Mouse (Mus musculus) midbrain, embryonic 10.5 days (tissue): ENCODE results near the gene Ppme1. TPM values are rescaled to one million over a fixed set of nuclear protein-coding genes. Genes with fewer than 3 reads are reported as not detected.

ENCODE experiments used
- DNase-seq: peaks from one replicate; pipeline ENCODE4 v3.0.0-alpha.2; 2017; ENCODE audit warnings: low spot score
- H3K27ac ChIP-seq: fragments of 300-500 bp; sonication (generic); replicated peaks from 2 replicates; pipeline ENCODE4 v1.5.1; 2016; ENCODE audit warnings: mild to moderate bottlenecking
- H3K27me3 ChIP-seq: fragments of 300-500 bp; sonication (generic); 2 replicates; pipeline ENCODE4 v1.6.1; 2016; ENCODE audit warnings: low read depth, mild to moderate bottlenecking; ENCODE audit not compliant: poor library complexity, severe bottlenecking
- H3K36me3 ChIP-seq: fragments of 300-500 bp; sonication (generic); 2 replicates; pipeline ENCODE4 v1.6.1; 2016; ENCODE audit warnings: mild to moderate bottlenecking, moderate library complexity
- H3K4me1 ChIP-seq: fragments of 300-500 bp; sonication (generic); 2 replicates; pipeline ENCODE4 v1.6.1; 2016
- H3K4me3 ChIP-seq: fragments of 300-500 bp; sonication (generic); 2 replicates; pipeline ENCODE4 v1.5.1; 2016; ENCODE audit warnings: mild to moderate bottlenecking, moderate library complexity
- H3K9me3 ChIP-seq: fragments of 300-500 bp; sonication (generic); replicated peaks from 2 replicates; pipeline ENCODE4 v1.6.1; 2016; ENCODE audit warnings: mild to moderate bottlenecking
- WGBS: fragments of 180-500 bp; shearing (Covaris S2); methylation state at CpG from one replicate; pipeline ENCODE4 v1.1.7; 2016; 5-methylcytosine and 5-hydroxymethylcytosine counted together
- polyA plus RNA-seq: library from polyadenylated mRNA; unstranded; fragments of >200 nt; fragmentation: Nextera tagmentation; extraction: Ambion mirVana; gene quantifications from 2 replicates; pipeline ENCODE4 v1.2.1, GENCODE M21; 2016

Gene Ppme1
- polyA plus RNA-seq = 96.9 and 111 TPM in 2 replicates

- DNase-seq = peak; percentile 99
- Histone ChIP-seq H3K36me3 (peaks cover 35% of the 10 kb centered on the region), H3K27me3 (no peaks in the 10 kb centered on the region), H3K4me1 (peaks cover 31% of the 10 kb centered on the region), H3K4me3 (peak within 1 kb of the TSS; percentile 63), H3K9me3 (no peaks in the 10 kb centered on the region), H3K27ac (peak within 1 kb of the TSS; percentile 89)
- WGBS = under 1% methylated on average over 54 of the region's 54 CpGs
Observed at GRCm38 (mm10) chr7:100371495-100372451, at the start of gene Ppme1, which contains the start of gene C2cd3. TSS of gene Ppme1 (minus strand) at chr7:100372307. TSS of gene C2cd3 (plus strand) at chr7:100372233.

DNA sequence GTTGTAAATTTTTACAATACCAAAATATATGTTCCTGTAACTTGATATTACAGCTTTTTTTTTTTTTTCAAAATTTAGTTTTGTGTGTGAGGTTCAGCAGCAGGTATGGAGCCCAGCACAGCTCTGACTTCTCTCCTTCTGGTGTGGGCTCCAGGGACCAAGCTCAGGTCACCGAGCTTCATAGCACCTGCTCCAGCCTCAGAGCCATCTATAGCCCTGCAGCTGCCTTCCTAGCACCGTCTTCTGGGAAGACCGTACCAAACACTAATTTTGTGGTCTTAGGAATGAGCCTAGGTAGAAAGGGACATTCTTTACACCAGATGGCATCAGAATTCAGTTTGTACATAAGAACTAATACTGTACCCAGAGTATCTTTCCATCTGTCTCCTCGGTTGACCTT, 36.6 kb upstream of the Ppme1 start:
- Histone ChIP-seq H3K36me3 (peaks cover 98% of the 10 kb centered on the region), H3K4me1 (no peaks in the 10 kb centered on the region)
- WGBS = 95% methylated on average over 4 of the region's 4 CpGs

GRCm38 (mm10) chr7:100407677-100408076, 35.6 kb upstream of the Ppme1 start:
- H3K4me3 ChIP-seq = no peak overlapping the region
- no peak for DNase-seq
- no peak overlapping the region for H3K27ac ChIP-seq
- no peaks in the 10 kb centered on the region for H3K9me3 ChIP-seq
- H3K4me1 ChIP-seq = no peaks in the 10 kb centered on the region
- peaks cover 98% of the 10 kb centered on the region for H3K36me3 ChIP-seq
- no peaks in the 10 kb centered on the region for H3K27me3 ChIP-seq
- 94% methylated on average over 5 of the region's 5 CpGs for WGBS

More for the DNA sequence above, 36.6 kb upstream of the Ppme1 start:
- H3K9me3 ChIP-seq = no peaks in the 10 kb centered on the region
- no peaks in the 10 kb centered on the region for H3K27me3 ChIP-seq
- no peak overlapping the region for H3K4me3 ChIP-seq
- DNase-seq = no peak
- no peak overlapping the region for H3K27ac ChIP-seq

- H3K9me3 ChIP-seq = no peaks in the 10 kb centered on the region
- no peak overlapping the region for H3K4me3 ChIP-seq
- no peaks in the 10 kb centered on the region for H3K27me3 ChIP-seq
- no peak overlapping the region for H3K27ac ChIP-seq
- H3K4me1 ChIP-seq = peaks cover 5% of the 10 kb centered on the region; the same call in 1 of the 2 replicates
- DNase-seq = no peak
- peaks cover 88% of the 10 kb centered on the region for H3K36me3 ChIP-seq
- WGBS = 99% methylated on average over 4 of the region's 4 CpGs
Observed at GRCm38 (mm10) chr7:100402715-100403114, 30.6 kb upstream of the Ppme1 start.

DNA sequence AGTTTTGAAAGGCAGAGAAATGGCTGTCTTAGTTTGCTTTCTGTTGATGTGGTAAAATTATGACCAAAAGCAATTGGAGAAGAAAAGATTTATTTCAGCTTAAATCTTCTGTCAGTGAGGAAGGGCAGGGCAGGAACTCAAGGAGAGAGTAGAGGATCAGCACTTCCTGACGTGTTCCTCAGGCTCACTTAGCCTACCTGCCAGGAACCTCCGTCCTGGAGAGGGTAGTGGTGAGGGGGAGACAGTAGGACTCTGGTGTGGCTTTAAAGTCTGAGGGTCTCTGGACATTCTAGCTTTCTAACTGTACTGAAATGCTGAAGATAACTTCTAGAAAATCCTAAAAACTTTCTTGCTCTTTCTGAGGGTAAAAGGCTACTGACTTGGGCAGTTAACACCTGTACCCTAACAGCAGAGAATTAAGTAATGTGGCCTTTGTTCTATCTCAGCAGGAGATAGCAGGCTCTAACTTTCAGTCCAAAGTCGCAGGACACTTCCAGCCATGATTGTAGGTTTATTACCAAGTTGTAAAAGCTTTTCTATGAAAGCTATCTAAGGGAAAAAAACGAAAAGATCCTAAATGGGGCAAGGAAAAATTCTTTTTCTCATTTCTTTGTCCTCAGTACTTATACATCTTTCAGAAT, 28.9 kb upstream of the Ppme1 start:
- WGBS = 73% methylated on average over 4 of the region's 4 CpGs
- Histone ChIP-seq H3K27me3 (no peaks in the 10 kb centered on the region), H3K27ac (no peak overlapping the region), H3K4me1 (peaks cover 5% of the 10 kb centered on the region; the same call in 1 of the 2 replicates), H3K36me3 (peaks cover 88% of the 10 kb centered on the region), H3K4me3 (no peak overlapping the region), H3K9me3 (no peaks in the 10 kb centered on the region)
- no peak for DNase-seq

DNA sequence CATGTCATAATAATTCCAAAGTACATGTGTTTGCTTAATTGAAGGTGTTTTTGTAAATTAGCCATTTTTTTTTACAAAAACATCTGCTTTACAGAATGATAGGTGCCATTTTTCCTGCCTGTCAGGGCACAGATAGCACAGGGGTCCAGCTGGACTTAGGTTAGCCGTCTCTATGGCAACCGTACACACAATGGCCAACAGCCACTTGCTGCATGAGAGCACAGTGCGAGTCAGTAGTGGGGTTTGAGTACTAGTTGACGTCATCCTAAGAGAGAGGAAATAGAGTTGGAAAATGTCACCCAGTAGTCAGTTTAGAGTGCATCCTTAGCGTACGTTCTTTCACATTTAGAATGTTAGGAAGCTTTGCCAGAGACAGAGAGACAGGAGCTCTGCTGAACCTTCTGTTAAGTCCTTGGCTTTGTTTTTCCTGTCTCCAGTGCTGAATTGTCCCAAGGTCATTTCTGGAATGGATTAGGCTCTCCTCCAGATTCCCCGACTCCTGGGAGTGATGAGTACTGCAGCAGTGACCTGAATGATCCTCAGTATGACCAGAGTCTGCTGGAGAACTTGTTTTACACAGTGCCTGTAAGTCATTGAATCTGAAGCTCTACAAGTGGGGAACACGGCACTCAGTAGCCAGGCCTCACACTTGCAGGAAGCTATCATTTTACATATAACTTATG, 27.3 kb upstream of the Ppme1 start:
- peaks cover 88% of the 10 kb centered on the region for H3K36me3 ChIP-seq

GRCm38 (mm10) chr7:100392265-100392664, 20.2 kb upstream of the Ppme1 start:
- no peak overlapping the region for H3K27ac ChIP-seq
- peaks cover 98% of the 10 kb centered on the region for H3K36me3 ChIP-seq
- H3K4me3 ChIP-seq = no peak overlapping the region
- DNase-seq = no peak
- H3K27me3 ChIP-seq = no peaks in the 10 kb centered on the region
- no peaks in the 10 kb centered on the region for H3K9me3 ChIP-seq
- WGBS = 89% methylated on average over 2 of the region's 2 CpGs
- no peaks in the 10 kb centered on the region for H3K4me1 ChIP-seq

More for the DNA sequence above, 27.3 kb upstream of the Ppme1 start:
- no peaks in the 10 kb centered on the region for H3K27me3 ChIP-seq
- H3K4me1 ChIP-seq = peaks cover 5% of the 10 kb centered on the region; the same call in 1 of the 2 replicates
- 70% methylated on average over 8 of the region's 8 CpGs for WGBS
- DNase-seq = peak; percentile 54
- no peak overlapping the region for H3K4me3 ChIP-seq
- no peaks in the 10 kb centered on the region for H3K9me3 ChIP-seq
- H3K27ac ChIP-seq = no peak overlapping the region

DNA sequence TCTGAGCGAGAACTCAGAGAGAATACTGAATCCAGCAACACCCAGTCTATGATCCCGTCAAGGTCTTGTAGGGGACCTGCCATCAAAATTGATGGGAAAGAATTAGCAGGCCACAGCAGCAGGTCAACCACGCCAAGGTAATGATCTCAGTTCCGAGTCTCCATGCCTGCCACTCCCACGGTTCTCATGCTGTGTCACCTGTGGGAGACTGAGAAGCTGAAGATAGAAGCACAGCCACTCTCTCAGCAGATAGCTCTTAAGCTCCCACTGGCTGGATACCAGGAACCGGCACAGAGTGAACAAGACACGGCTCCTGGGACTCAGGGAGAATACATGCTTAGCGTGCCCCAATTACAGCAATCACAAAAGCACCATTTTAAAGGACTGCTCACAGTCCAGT, 18.1 kb upstream of the Ppme1 start:
- no peaks in the 10 kb centered on the region for H3K27me3 ChIP-seq
- WGBS = 90% methylated on average over 8 of the region's 8 CpGs
- H3K36me3 ChIP-seq = peaks cover 89% of the 10 kb centered on the region
- H3K9me3 ChIP-seq = no peaks in the 10 kb centered on the region
- H3K4me3 ChIP-seq = no peak overlapping the region
- DNase-seq = no peak
- H3K27ac ChIP-seq = no peak overlapping the region
- H3K4me1 ChIP-seq = no peaks in the 10 kb centered on the region

DNA sequence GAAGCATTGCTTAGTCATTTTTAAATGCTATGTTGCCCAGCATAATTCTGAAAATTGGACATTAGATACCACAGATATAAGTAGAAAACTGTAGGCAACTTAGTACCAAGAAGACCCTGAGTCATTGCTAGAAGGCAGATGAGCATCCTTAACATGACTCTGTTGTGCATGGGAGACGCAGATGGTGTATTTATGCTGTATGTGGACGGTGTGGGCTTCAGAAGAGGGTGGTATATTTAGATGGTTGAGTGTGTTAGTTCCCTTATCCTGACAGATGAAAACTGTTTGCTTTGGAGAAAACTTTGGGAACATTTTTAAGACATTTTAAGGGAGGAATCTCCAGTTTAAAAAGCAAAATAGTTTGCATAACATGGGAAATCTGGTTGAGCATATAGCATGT, 16.1 kb upstream of the Ppme1 start:
- Histone ChIP-seq H3K4me1 (no peaks in the 10 kb centered on the region), H3K4me3 (no peak overlapping the region), H3K36me3 (peaks cover 87% of the 10 kb centered on the region), H3K27me3 (no peaks in the 10 kb centered on the region), H3K9me3 (no peaks in the 10 kb centered on the region), H3K27ac (no peak overlapping the region)
- DNase-seq = no peak
- 95% methylated on average over 2 of the region's 2 CpGs for WGBS

- Histone ChIP-seq H3K4me3 (no peak overlapping the region), H3K4me1 (no peaks in the 10 kb centered on the region), H3K36me3 (peaks cover 88% of the 10 kb centered on the region), H3K9me3 (no peaks in the 10 kb centered on the region), H3K27me3 (no peaks in the 10 kb centered on the region), H3K27ac (no peak overlapping the region)
- 89% methylated on average over 2 of the region's 2 CpGs for WGBS
- DNase-seq = no peak
Observed at GRCm38 (mm10) chr7:100383207-100383606, 11.1 kb upstream of the Ppme1 start.

- H3K27me3 ChIP-seq = no peaks in the 10 kb centered on the region
- H3K4me3 ChIP-seq = no peak overlapping the region
- H3K9me3 ChIP-seq = no peaks in the 10 kb centered on the region
- H3K36me3 ChIP-seq = peaks cover 91% of the 10 kb centered on the region
- no peak overlapping the region for H3K27ac ChIP-seq
- DNase-seq = no peak
- no peaks in the 10 kb centered on the region for H3K4me1 ChIP-seq
Observed at GRCm38 (mm10) chr7:100381161-100381560, 9.1 kb upstream of the Ppme1 start.

DNA sequence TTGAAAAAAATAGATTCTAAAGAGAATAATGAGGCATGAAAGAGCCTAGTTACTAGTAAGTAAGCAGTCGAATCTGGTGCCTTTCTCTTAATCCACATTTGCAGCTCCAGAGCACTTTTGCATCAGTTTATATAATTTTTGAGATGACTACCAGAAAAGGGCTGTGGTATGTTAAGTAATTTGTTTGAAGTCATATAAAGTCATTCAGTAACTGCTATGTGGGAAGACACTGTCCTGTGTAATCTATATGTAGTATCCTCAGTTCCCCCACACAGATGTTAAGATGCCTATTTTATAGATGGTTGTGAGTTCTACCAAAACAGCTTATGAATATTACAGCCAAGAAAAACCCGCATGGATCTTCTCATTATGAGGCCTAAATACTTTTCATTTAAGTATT, 6.2 kb upstream of the Ppme1 start:
- H3K4me3 ChIP-seq = no peak overlapping the region
- H3K36me3 ChIP-seq = peaks cover 89% of the 10 kb centered on the region
- WGBS = 85% methylated on average over 2 of the region's 2 CpGs
- no peak overlapping the region for H3K27ac ChIP-seq
- H3K27me3 ChIP-seq = no peaks in the 10 kb centered on the region
- no peak for DNase-seq
- peaks cover 1% of the 10 kb centered on the region; the same call in 1 of the 2 replicates for H3K4me1 ChIP-seq
- H3K9me3 ChIP-seq = no peaks in the 10 kb centered on the region
